Mouse (Mus musculus): ENCODE data around the gene Them7.

GRCm38 (mm10) chr2:105317556-105318184 is 93.5 kb downstream of the Them7 start:
- TF ChIP-seq CTCF (IDR thresholded peaks at IDR 0.05; ENCODE audit: borderline replicate concordance, insufficient read depth, low read length): no peak
- no peak for TF ChIP-seq POLR2A (IDR thresholded peaks at IDR 0.05; ENCODE audit: low read depth, low read length)

All from embryonic fibroblast, embryonic 13.5 days (primary cell).